Mouse (Mus musculus): ENCODE results near the gene Lrrc8e. TPM values are rescaled to one million over a fixed set of nuclear protein-coding genes. Genes with fewer than 3 reads are reported as not detected.

Lrrc8e gene
- polyA plus RNA-seq, 1 experiment from 2014 or later: 6.0 TPM

DNA sequence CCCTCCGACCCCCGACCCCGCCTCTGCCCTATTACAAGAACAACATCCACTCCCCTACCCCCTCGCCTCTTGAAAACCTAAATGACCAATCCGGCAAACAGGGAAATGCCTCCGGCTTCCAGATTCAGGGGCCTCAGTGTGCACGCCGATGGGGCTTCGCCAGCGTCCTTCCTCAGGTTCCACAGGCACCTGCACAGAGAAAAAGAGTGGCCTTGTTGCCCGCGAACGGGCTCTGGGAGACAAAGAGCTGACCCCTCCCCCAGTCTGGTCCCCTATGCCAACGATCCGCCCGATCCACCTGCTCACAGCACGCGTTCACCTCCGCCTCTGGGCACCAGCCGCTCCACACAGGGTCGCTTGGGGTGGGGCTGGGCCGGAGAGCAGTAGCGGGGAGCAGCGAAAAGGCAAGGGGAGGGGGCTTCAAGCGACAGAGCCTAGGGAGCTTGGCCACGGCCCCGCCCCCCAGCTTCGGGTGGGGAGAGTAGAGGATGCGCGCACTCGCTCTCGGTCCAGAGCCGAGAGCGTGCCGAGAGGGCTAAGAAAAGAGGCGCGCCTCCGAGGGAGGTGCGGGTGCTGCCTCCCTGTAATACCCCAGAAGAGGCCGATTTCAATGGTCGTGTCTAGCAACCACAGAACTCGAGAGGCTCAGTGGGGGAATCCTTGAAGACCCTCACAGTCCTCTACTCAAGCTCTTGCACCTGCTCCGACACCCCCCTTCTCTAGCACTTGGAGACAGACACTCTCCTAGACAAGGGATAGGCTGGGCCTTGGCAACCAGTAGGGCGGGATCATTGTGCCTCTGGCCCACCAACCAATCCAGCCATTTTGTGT lies 9.6 kb upstream of the Lrrc8e start, which contains the start of gene Prr36:
Gene Prr36, minus strand, starts transcription at position 669 of the 831 bp plus-strand sequence.
- DNase-seq (ENCODE audit: low spot score) (peak; percentile 62), ATAC-seq (no peak)
- Histone ChIP-seq H3K9me3 (ENCODE audit: low read length) (no peaks in the 10 kb centered on the region), H3K27me3 (replicated peaks; ENCODE audit: insufficient read depth, low read length) (0 out of 2 replicates have a peak, but pooled peaks cover 4% of the 10 kb centered on the region), H3K4me1 (ENCODE audit: insufficient read depth, low read depth, low read length) (peaks cover 12% of the 10 kb centered on the region; the same call in 1 of the 2 replicates), H3K4me2 (replicated peaks; ENCODE audit: low read depth, low read length) (peak within 1 kb of the TSS; percentile 64), H3K36me3 (ENCODE audit: insufficient read depth, low read length) (no peaks in the 10 kb centered on the region), H3K27ac (ENCODE audit: low read length) (no peak within 1 kb of the TSS), H3K9ac (replicated peaks; ENCODE audit: low read depth) (no peak within 1 kb of the TSS), H3K4me3 (ENCODE audit: low read depth, low read length) (peak within 1 kb of the TSS; percentile 36)
- TF ChIP-seq CTCF (IDR thresholded peaks at IDR 0.05) (no peak), EP300 (IDR thresholded peaks at IDR 0.05) (no peak)
- WGBS: 1% methylated on average over 43 of the region's 44 CpGs

- Histone ChIP-seq H3K27me3 (replicated peaks; ENCODE audit: insufficient read depth, low read length) (0 out of 2 replicates have a peak, but pooled peaks cover 4% of the 10 kb centered on the region), H3K9me3 (ENCODE audit: low read length) (no peaks in the 10 kb centered on the region), H3K27ac (ENCODE audit: low read length) (no peak overlapping the region), H3K4me3 (ENCODE audit: low read depth, low read length) (no peak overlapping the region), H3K4me2 (replicated peaks; ENCODE audit: low read depth, low read length) (no peak overlapping the region), H3K9ac (replicated peaks; ENCODE audit: low read depth) (no peak overlapping the region), H3K4me1 (ENCODE audit: insufficient read depth, low read depth, low read length) (peaks cover 7% of the 10 kb centered on the region; the same call in 1 of the 2 replicates), H3K36me3 (ENCODE audit: insufficient read depth, low read length) (no peaks in the 10 kb centered on the region)
- ATAC-seq: no peak
- 79% methylated on average over 3 of the region's 3 CpGs for WGBS
- no peak for DNase-seq (ENCODE audit: low spot score)
- TF ChIP-seq CTCF (IDR thresholded peaks at IDR 0.05): no peak
- TF ChIP-seq EP300 (IDR thresholded peaks at IDR 0.05): no peak
Measured at GRCm38 (mm10) chr8:4219617-4220016, 7.0 kb upstream of the Lrrc8e start.

- H3K4me1 ChIP-seq (ENCODE audit: insufficient read depth, low read depth, low read length): peaks cover under 1% of the 10 kb centered on the region; the same call in 1 of the 2 replicates
- H3K27ac ChIP-seq (ENCODE audit: low read length): no peak overlapping the region
- H3K9ac ChIP-seq (replicated peaks; ENCODE audit: low read depth): no peak overlapping the region
- TF ChIP-seq EP300 (IDR thresholded peaks at IDR 0.05) (no peak), CTCF (IDR thresholded peaks at IDR 0.05) (no peak)
- no peak overlapping the region for H3K4me3 ChIP-seq (ENCODE audit: low read depth, low read length)
- H3K9me3 ChIP-seq (ENCODE audit: low read length): no peaks in the 10 kb centered on the region
- no peak overlapping the region for H3K4me2 ChIP-seq (replicated peaks; ENCODE audit: low read depth, low read length)
- DNase-seq (ENCODE audit: low spot score): no peak
- 0 out of 2 replicates have a peak, but pooled peaks cover under 1% of the 10 kb centered on the region for H3K27me3 ChIP-seq (replicated peaks; ENCODE audit: insufficient read depth, low read length)
- H3K36me3 ChIP-seq (ENCODE audit: insufficient read depth, low read length): no peaks in the 10 kb centered on the region
- no peak for ATAC-seq
Measured at GRCm38 (mm10) chr8:4222059-4222458, 4.6 kb upstream of the Lrrc8e start.

DNA sequence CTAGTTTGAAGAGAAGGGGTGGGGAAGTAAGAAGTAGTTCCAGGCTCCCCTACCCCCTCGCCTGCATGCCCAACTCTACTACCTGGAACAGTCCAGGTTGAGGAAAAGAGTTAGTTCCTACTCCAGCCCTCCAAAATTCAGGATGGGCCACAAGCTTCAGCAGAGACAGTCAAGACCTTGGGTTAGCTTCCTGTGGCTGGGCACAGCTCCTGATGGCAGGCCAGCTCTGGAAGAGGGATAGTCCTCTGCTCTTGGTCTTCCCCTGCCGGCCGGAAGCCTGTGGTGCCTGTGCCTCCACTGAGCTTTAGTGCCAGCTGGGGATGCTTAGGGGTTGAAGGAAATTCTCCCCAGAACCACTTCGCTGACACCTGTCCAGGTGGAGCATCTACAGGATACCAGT lies 304 bp upstream of the Lrrc8e start:
- Histone ChIP-seq H3K9me3 (ENCODE audit: low read length) (no peaks in the 10 kb centered on the region), H3K4me1 (ENCODE audit: insufficient read depth, low read depth, low read length) (no peaks in the 10 kb centered on the region), H3K27ac (ENCODE audit: low read length) (no peak overlapping the region), H3K4me3 (ENCODE audit: low read depth, low read length) (peak overlapping the region; percentile 35), H3K36me3 (ENCODE audit: insufficient read depth, low read length) (no peaks in the 10 kb centered on the region), H3K4me2 (replicated peaks; ENCODE audit: low read depth, low read length) (peak overlapping the region; percentile 63), H3K9ac (replicated peaks; ENCODE audit: low read depth) (peak overlapping the region; percentile 46; the same call in 1 of the 2 replicates), H3K27me3 (replicated peaks; ENCODE audit: insufficient read depth, low read length) (no peaks in the 10 kb centered on the region)
- peak; percentile 41 for ATAC-seq
- 18% methylated on average over 4 of the region's 4 CpGs for WGBS
- no peak for DNase-seq (ENCODE audit: low spot score)
- TF ChIP-seq CTCF (IDR thresholded peaks at IDR 0.05) (peak; percentile 38), EP300 (IDR thresholded peaks at IDR 0.05) (no peak)

DNA sequence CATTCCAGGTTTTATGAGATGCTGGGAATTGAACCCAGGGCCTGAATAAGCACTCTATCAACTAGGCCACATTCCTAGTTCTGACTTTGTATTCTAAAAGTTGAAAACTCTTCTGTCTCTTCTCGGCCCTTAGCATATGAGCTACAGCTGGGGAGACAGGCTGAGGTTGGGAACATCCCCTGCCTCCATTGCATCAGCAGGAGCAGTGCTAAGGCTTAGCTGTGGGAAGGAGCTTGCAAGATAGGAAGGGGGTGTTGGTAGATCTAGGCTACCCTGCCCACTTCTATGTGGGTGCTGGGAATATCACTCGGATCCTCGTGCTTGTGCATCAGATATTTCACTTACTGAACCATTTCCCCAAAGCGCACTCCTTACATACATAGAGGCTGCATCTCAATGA lies 1.3 kb downstream of the Lrrc8e start:
- Histone ChIP-seq H3K27me3 (replicated peaks; ENCODE audit: insufficient read depth, low read length) (no peaks in the 10 kb centered on the region), H3K36me3 (ENCODE audit: insufficient read depth, low read length) (no peaks in the 10 kb centered on the region), H3K4me3 (ENCODE audit: low read depth, low read length) (no peak overlapping the region), H3K9ac (replicated peaks; ENCODE audit: low read depth) (no peak overlapping the region), H3K4me1 (ENCODE audit: insufficient read depth, low read depth, low read length) (no peaks in the 10 kb centered on the region), H3K9me3 (ENCODE audit: low read length) (no peaks in the 10 kb centered on the region), H3K27ac (ENCODE audit: low read length) (no peak overlapping the region), H3K4me2 (replicated peaks; ENCODE audit: low read depth, low read length) (no peak overlapping the region)
- no peak for DNase-seq (ENCODE audit: low spot score)
- ATAC-seq: no peak
- 95% methylated on average over 4 of the region's 4 CpGs for WGBS
- TF ChIP-seq EP300 (IDR thresholded peaks at IDR 0.05) (no peak), CTCF (IDR thresholded peaks at IDR 0.05) (no peak)

DNA sequence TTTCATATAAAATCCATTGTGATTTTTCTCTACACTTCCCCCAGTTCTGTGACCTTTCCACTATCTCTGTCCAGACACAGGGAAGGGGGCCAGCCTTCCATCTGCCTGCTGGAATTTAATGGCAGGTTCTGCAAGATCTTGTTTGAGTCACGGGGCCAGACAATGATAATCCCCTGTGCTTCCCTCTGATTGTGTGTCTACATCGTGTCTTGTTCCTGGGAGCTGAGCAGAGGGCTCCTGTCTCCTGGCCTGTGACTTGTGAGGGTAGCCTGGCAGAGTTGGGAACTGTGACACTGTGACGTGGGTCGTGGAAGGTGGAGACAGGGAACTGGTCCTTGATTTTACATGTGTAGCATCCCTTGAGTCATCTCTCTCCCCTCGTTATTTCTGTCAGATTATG lies 3.2 kb downstream of the Lrrc8e start:
- H3K9me3 ChIP-seq (ENCODE audit: low read length): no peaks in the 10 kb centered on the region
- H3K4me1 ChIP-seq (ENCODE audit: insufficient read depth, low read depth, low read length): no peaks in the 10 kb centered on the region
- 80% methylated on average over 5 of the region's 5 CpGs for WGBS
- ATAC-seq (no peak), DNase-seq (ENCODE audit: low spot score) (no peak)
- no peak overlapping the region for H3K4me3 ChIP-seq (ENCODE audit: low read depth, low read length)
- no peaks in the 10 kb centered on the region for H3K36me3 ChIP-seq (ENCODE audit: insufficient read depth, low read length)
- H3K27me3 ChIP-seq (replicated peaks; ENCODE audit: insufficient read depth, low read length): no peaks in the 10 kb centered on the region
- TF ChIP-seq EP300 (IDR thresholded peaks at IDR 0.05): no peak
- no peak for TF ChIP-seq CTCF (IDR thresholded peaks at IDR 0.05)
- H3K27ac ChIP-seq (ENCODE audit: low read length): no peak overlapping the region
- H3K9ac ChIP-seq (replicated peaks; ENCODE audit: low read depth): no peak overlapping the region
- H3K4me2 ChIP-seq (replicated peaks; ENCODE audit: low read depth, low read length): no peak overlapping the region

Measured in lung, postnatal 0 days (tissue).